Mouse (Mus musculus): ENCODE measurements at regions not wholly inside any gene's neighbourhood (a gene's known extent, or its start where the extent isn't known, plus 50 kb on each side); places are given as distances from the start of the nearest gene placed in this dataset.

DNA sequence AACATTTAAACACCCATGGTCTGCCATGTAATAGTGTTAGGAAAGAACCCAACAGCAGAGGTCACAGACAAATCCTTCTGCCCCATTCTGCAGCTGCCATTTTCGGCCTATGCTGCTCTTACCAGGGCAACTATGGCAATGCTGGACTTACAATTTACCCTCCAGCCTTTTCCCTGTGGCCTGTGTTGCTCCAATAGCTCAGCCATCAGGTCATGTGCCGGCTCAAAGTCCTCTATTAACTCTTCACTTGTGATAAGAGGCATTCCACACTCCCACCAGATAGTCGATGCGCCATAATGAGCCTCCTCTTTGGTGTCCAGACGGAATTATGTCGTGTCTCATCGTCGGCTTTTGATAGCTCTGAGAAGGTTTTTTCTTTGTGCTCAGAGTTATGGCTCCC lies 214.7 kb upstream of the Ccdc122 start:
- no peak for TF ChIP-seq POLR2A (IDR thresholded peaks at IDR 0.05; ENCODE audit: control insufficient read depth, extremely low read depth, insufficient read depth, low read length, poor library complexity)
- TF ChIP-seq CTCF (IDR thresholded peaks at IDR 0.05; ENCODE audit: borderline replicate concordance, control insufficient read depth, extremely low read depth, insufficient read depth, low read length, poor library complexity), result no peak

Measured in thymus, adult 2 months (tissue).